Mouse (Mus musculus): ENCODE measurements around the gene Zfp652. TPM values are rescaled to one million over a fixed set of nuclear protein-coding genes. Genes with fewer than 3 reads are reported as not detected.

Gene Zfp652
- polyA plus RNA-seq, 1 experiment = 18.2 TPM

- H3K27me3 ChIP-seq (replicated peaks) = no peaks in the 10 kb centered on the region
- H3K4me1 ChIP-seq = no peaks in the 10 kb centered on the region
- peaks cover 76% of the 10 kb centered on the region for H3K36me3 ChIP-seq (replicated peaks; ENCODE audit: low read length)
- no peak overlapping the region for H3K4me3 ChIP-seq (replicated peaks)
- TF ChIP-seq GATA1 (IDR thresholded peaks at IDR 0.05; ENCODE audit: borderline replicate concordance, low read length) (no peak), FLI1 (IDR thresholded peaks at IDR 0.05; ENCODE audit: low read length) (no peak)
- no peaks in the 10 kb centered on the region for H3K9me3 ChIP-seq
Observed at GRCm38 (mm10) chr11:95760521-95760920, 48.0 kb downstream of the Zfp652 start.

GRCm38 (mm10) chr11:95762996-95763395, 50.5 kb downstream of the Zfp652 start:
- TF ChIP-seq FLI1 (IDR thresholded peaks at IDR 0.05; ENCODE audit: low read length) (no peak), GATA1 (IDR thresholded peaks at IDR 0.05; ENCODE audit: borderline replicate concordance, low read length) (no peak)

GRCm38 (mm10) chr11:95764806-95765205, 52.3 kb downstream of the Zfp652 start:
- no peaks in the 10 kb centered on the region for H3K27me3 ChIP-seq (replicated peaks)
- H3K4me1 ChIP-seq = no peaks in the 10 kb centered on the region
- no peak overlapping the region for H3K4me3 ChIP-seq (replicated peaks)
- H3K9me3 ChIP-seq = no peaks in the 10 kb centered on the region
- H3K36me3 ChIP-seq (replicated peaks; ENCODE audit: low read length) = peaks cover 76% of the 10 kb centered on the region
- TF ChIP-seq GATA1 (IDR thresholded peaks at IDR 0.05; ENCODE audit: borderline replicate concordance, low read length) = no peak
- TF ChIP-seq FLI1 (IDR thresholded peaks at IDR 0.05; ENCODE audit: low read length) = no peak

More at GRCm38 (mm10) chr11:95762996-95763395, 50.5 kb downstream of the Zfp652 start:
- Histone ChIP-seq H3K36me3 (replicated peaks; ENCODE audit: low read length) (peaks cover 74% of the 10 kb centered on the region), H3K4me3 (replicated peaks) (no peak overlapping the region), H3K4me1 (no peaks in the 10 kb centered on the region), H3K9me3 (no peaks in the 10 kb centered on the region), H3K27me3 (replicated peaks) (no peaks in the 10 kb centered on the region)

DNA sequence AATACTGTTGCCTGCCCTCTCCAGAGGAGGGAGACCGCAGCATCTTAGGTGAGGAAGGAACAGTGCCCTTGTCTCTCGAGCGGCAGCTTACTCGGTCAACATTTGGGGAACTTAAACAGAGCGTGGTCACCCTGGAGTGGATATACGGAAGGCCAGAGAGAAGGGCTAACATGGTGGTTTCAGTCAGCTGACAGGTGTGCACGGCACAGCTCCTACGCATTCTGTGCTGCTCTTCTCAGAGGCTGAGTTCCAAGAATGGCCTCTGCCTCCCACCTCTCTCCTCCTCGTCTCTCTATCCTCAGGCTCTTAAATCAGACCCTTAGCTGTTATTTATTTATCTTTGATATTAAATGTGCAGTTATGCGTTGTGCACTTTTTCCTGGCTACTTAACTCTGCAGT, 52.9 kb downstream of the Zfp652 start:
- Histone ChIP-seq H3K4me3 (replicated peaks) (no peak overlapping the region), H3K4me1 (no peaks in the 10 kb centered on the region), H3K9me3 (no peaks in the 10 kb centered on the region), H3K27me3 (replicated peaks) (no peaks in the 10 kb centered on the region), H3K36me3 (replicated peaks; ENCODE audit: low read length) (peaks cover 78% of the 10 kb centered on the region)
- no peak for TF ChIP-seq FLI1 (IDR thresholded peaks at IDR 0.05; ENCODE audit: low read length)
- TF ChIP-seq GATA1 (IDR thresholded peaks at IDR 0.05; ENCODE audit: borderline replicate concordance, low read length) = no peak

GRCm38 (mm10) chr11:95768244-95768643, 55.8 kb downstream of the Zfp652 start:
- H3K4me1 ChIP-seq = peaks cover 14% of the 10 kb centered on the region
- H3K27me3 ChIP-seq (replicated peaks) = peaks cover 8% of the 10 kb centered on the region
- no peak overlapping the region for H3K4me3 ChIP-seq (replicated peaks)
- H3K36me3 ChIP-seq (replicated peaks; ENCODE audit: low read length) = peaks cover 83% of the 10 kb centered on the region
- no peak for TF ChIP-seq GATA1 (IDR thresholded peaks at IDR 0.05; ENCODE audit: borderline replicate concordance, low read length)
- no peak for TF ChIP-seq FLI1 (IDR thresholded peaks at IDR 0.05; ENCODE audit: low read length)
- H3K9me3 ChIP-seq = no peaks in the 10 kb centered on the region

DNA sequence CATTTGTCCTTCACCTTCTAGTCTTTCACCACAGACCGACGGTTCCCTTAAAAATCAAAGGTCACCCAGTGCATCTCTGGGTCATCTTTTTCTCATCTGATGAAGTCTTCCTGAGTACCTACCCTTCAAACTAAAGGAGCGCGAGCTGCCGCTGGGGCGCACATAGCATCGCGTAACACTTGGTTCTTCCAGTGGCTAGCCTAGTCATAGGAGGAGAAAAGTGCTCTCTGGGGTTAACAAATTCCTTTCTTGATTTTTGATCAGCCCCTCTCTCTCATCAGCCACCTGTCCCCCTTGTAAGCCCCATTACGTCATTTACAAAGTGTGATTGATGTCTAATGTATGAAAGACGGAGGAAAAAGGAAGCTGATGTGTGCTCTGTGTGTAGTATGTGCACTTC, 56.7 kb downstream of the Zfp652 start:
- Histone ChIP-seq H3K36me3 (replicated peaks; ENCODE audit: low read length) (peaks cover 76% of the 10 kb centered on the region), H3K9me3 (no peaks in the 10 kb centered on the region), H3K27me3 (replicated peaks) (peaks cover 11% of the 10 kb centered on the region), H3K4me3 (replicated peaks) (no peak overlapping the region), H3K4me1 (peaks cover 17% of the 10 kb centered on the region)
- TF ChIP-seq FLI1 (IDR thresholded peaks at IDR 0.05; ENCODE audit: low read length) (no peak), GATA1 (IDR thresholded peaks at IDR 0.05; ENCODE audit: borderline replicate concordance, low read length) (no peak)

GRCm38 (mm10) chr11:95770720-95771364, 58.4 kb downstream of the Zfp652 start:
- TF ChIP-seq GATA1 (IDR thresholded peaks at IDR 0.05; ENCODE audit: borderline replicate concordance, low read length) (no peak), FLI1 (IDR thresholded peaks at IDR 0.05; ENCODE audit: low read length) (no peak)
- H3K4me1 ChIP-seq = peaks cover 17% of the 10 kb centered on the region
- no peak overlapping the region for H3K4me3 ChIP-seq (replicated peaks)
- no peaks in the 10 kb centered on the region for H3K9me3 ChIP-seq
- peaks cover 20% of the 10 kb centered on the region for H3K27me3 ChIP-seq (replicated peaks)
- peaks cover 71% of the 10 kb centered on the region for H3K36me3 ChIP-seq (replicated peaks; ENCODE audit: low read length)

DNA sequence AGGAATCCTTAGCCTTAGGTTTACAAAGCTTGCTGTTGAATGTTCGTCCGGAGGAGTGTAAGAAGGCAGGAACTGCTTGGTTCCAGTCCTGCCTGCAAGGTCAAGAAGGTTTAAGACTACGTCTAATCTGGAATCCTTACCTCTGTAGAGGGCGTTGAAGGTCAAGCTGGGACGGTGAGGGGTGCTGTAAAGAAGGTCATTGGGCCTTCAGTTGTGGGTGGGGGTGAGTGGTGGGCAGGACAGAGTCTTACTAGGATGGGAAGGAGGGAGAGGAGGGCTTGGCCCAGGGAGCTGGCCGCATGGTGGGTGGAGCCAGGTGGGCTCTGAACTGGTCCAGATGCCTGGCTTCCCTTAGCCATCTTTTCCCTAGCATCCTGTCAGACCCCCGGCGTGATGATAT, 59.2 kb downstream of the Zfp652 start:
- Histone ChIP-seq H3K4me1 (peaks cover 17% of the 10 kb centered on the region), H3K36me3 (replicated peaks; ENCODE audit: low read length) (peaks cover 68% of the 10 kb centered on the region), H3K4me3 (replicated peaks) (no peak overlapping the region), H3K27me3 (replicated peaks) (peaks cover 22% of the 10 kb centered on the region), H3K9me3 (no peaks in the 10 kb centered on the region)
- no peak for TF ChIP-seq GATA1 (IDR thresholded peaks at IDR 0.05; ENCODE audit: borderline replicate concordance, low read length)
- TF ChIP-seq FLI1 (IDR thresholded peaks at IDR 0.05; ENCODE audit: low read length) = no peak

DNA sequence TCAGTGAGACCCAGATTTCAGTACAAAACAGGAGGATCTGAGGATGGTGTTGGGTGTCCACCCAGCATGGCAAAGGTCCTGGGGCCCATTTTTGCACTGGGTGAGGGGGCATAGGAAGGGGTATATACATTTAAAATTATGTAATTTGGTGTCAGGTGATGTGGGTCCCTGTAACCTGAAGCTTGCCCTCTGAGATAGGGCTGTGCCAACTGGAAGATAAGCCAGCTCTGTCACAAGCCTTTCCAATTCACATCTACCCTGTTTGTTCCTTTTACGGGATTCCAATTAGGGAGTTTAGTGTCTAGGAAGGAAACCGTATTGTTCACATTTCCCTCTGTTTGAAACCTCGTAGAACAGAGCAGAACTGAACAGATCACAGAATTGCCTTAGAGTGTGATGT, 60.8 kb downstream of the Zfp652 start:
- Histone ChIP-seq H3K9me3 (no peaks in the 10 kb centered on the region), H3K4me3 (replicated peaks) (no peak overlapping the region), H3K4me1 (peaks cover 33% of the 10 kb centered on the region), H3K27me3 (replicated peaks) (peaks cover 28% of the 10 kb centered on the region), H3K36me3 (replicated peaks; ENCODE audit: low read length) (peaks cover 61% of the 10 kb centered on the region)
- TF ChIP-seq GATA1 (IDR thresholded peaks at IDR 0.05; ENCODE audit: borderline replicate concordance, low read length) (no peak), FLI1 (IDR thresholded peaks at IDR 0.05; ENCODE audit: low read length) (no peak)

- H3K36me3 ChIP-seq (replicated peaks; ENCODE audit: low read length) = peaks cover 26% of the 10 kb centered on the region
- TF ChIP-seq GATA1 (IDR thresholded peaks at IDR 0.05; ENCODE audit: borderline replicate concordance, low read length) (no peak), FLI1 (IDR thresholded peaks at IDR 0.05; ENCODE audit: low read length) (no peak)
- H3K4me3 ChIP-seq (replicated peaks) = peak overlapping the region; percentile 84
- H3K4me1 ChIP-seq = peaks cover 37% of the 10 kb centered on the region
- no peaks in the 10 kb centered on the region for H3K9me3 ChIP-seq
- H3K27me3 ChIP-seq (replicated peaks) = peaks cover 38% of the 10 kb centered on the region
Observed at GRCm38 (mm10) chr11:95777323-95778297, 65.1 kb downstream of the Zfp652 start.

All from megakaryocyte, embryonic 14.5 days (primary cell).